Mouse (Mus musculus): Measurements from ENCODE around the gene BC024978.

GRCm38 (mm10) chr7:27189271-27189931, 6.2 kb upstream of the BC024978 start:
- peak; percentile 19; the same call in 1 of the 2 replicates for TF ChIP-seq CTCF (IDR thresholded peaks at IDR 0.05; ENCODE audit: insufficient read depth, low read length)
- no peak for TF ChIP-seq POLR2A (IDR thresholded peaks at IDR 0.05; ENCODE audit: borderline replicate concordance, extremely low read depth, low read depth, low read length)
